Mouse (Mus musculus) forebrain, embryonic 16.5 days (tissue): ENCODE data around the gene Slc16a14. TPM values are rescaled to one million over a fixed set of nuclear protein-coding genes. Genes with fewer than 3 reads are reported as not detected.

ENCODE experiments used
- ATAC-seq: fragments of 200-750 bp; cut with Nextera tagmentation; 2 replicates; pipeline ENCODE4 v1.8.0; 2017; ENCODE audit warnings: mild to moderate bottlenecking, moderate library complexity
- H3K27ac ChIP-seq: fragments of 300-500 bp; sonication (generic); 2 replicates; pipeline ENCODE4 v1.5.1; 2014; ENCODE audit warnings: low read length, control low read depth
- H3K27me3 ChIP-seq: fragments of 300-500 bp; sonication (generic); replicated peaks from 2 replicates; pipeline ENCODE4 v1.6.1; 2014; ENCODE audit warnings: low read length; ENCODE audit not compliant: control insufficient read depth, insufficient read depth
- H3K36me3 ChIP-seq: fragments of 300-500 bp; sonication (generic); 2 replicates; pipeline ENCODE4 v1.6.1; 2014; ENCODE audit not compliant: control insufficient read depth, insufficient read depth
- H3K4me1 ChIP-seq: fragments of 300-500 bp; sonication (generic); replicated peaks from 2 replicates; pipeline ENCODE4 v1.6.1; 2014; ENCODE audit warnings: low read length; ENCODE audit not compliant: control insufficient read depth, insufficient read depth
- H3K4me2 ChIP-seq: fragments of 300-500 bp; sonication (generic); 2 replicates; pipeline ENCODE4 v1.6.1; 2014; ENCODE audit warnings: mild to moderate bottlenecking, low read length, control low read depth
- H3K4me3 ChIP-seq: fragments of 300-500 bp; sonication (generic); replicated peaks from 2 replicates; pipeline ENCODE4 v1.5.1; 2014; ENCODE audit warnings: mild to moderate bottlenecking, low read length, control low read depth
- H3K9ac ChIP-seq: fragments of 300-500 bp; sonication (generic); replicated peaks from 2 replicates; pipeline ENCODE4 v1.6.1; 2014; ENCODE audit warnings: low read depth, low read length, control low read depth
- H3K9me3 ChIP-seq: fragments of 300-500 bp; sonication (generic); 2 replicates; pipeline ENCODE4 v1.6.1; 2016; ENCODE audit warnings: low read length; ENCODE audit not compliant: control insufficient read depth
- whole genome bisulfite sequencing: fragments of 180-500 bp; shearing (Covaris S2); extraction: QIAGEN DNeasy Blood & Tissue Kit; methylation state at CpG from one replicate; pipeline ENCODE4 v1.1.7; 2014; 5-methylcytosine and 5-hydroxymethylcytosine counted together
- polyA plus RNA-seq: library from polyadenylated mRNA; unstranded; fragments of >200 nt; fragmentation: Nextera tagmentation; extraction: Ambion mirVana; gene quantifications from 2 replicates; pipeline ENCODE4 v1.2.1, GENCODE M21; 2015

Slc16a14 gene
- polyA plus RNA-seq, 1 experiment from 2014 or later = 10.7 TPM

- H3K4me1 ChIP-seq = no peaks in the 10 kb centered on the region
- no peaks in the 10 kb centered on the region for H3K27me3 ChIP-seq
- 82% methylated on average over 2 of the region's 2 CpGs for WGBS
- no peak overlapping the region for H3K9ac ChIP-seq
- no peaks in the 10 kb centered on the region for H3K36me3 ChIP-seq
- no peak for ATAC-seq
- no peak overlapping the region for H3K4me3 ChIP-seq
- no peak overlapping the region for H3K4me2 ChIP-seq
- no peak overlapping the region for H3K27ac ChIP-seq
- H3K9me3 ChIP-seq = no peaks in the 10 kb centered on the region
These were observed 70.3 kb downstream of the Slc16a14 start for GRCm38 (mm10) chr1:84864645-84865044.

- no peak overlapping the region for H3K27ac ChIP-seq
- H3K36me3 ChIP-seq = no peaks in the 10 kb centered on the region
- no peak overlapping the region for H3K4me2 ChIP-seq
- H3K27me3 ChIP-seq = no peaks in the 10 kb centered on the region
- no peak overlapping the region for H3K9ac ChIP-seq
- H3K4me3 ChIP-seq = no peak overlapping the region
- H3K9me3 ChIP-seq = no peaks in the 10 kb centered on the region
- H3K4me1 ChIP-seq = no peaks in the 10 kb centered on the region
- ATAC-seq = no peak
- 71% methylated on average over 1 of the region's 1 CpGs for WGBS
These were observed 73.7 kb downstream of the Slc16a14 start for GRCm38 (mm10) chr1:84861255-84861630.

GRCm38 (mm10) chr1:84860360-84861254, 74.3 kb downstream of the Slc16a14 start:
- Histone ChIP-seq H3K9me3 (no peaks in the 10 kb centered on the region), H3K4me3 (no peak overlapping the region), H3K27ac (no peak overlapping the region), H3K36me3 (no peaks in the 10 kb centered on the region), H3K4me1 (no peaks in the 10 kb centered on the region), H3K9ac (no peak overlapping the region), H3K4me2 (no peak overlapping the region), H3K27me3 (no peaks in the 10 kb centered on the region)
- 90% methylated on average over 10 of the region's 10 CpGs for WGBS
- no peak for ATAC-seq

GRCm38 (mm10) chr1:84859597-84859996, 75.3 kb downstream of the Slc16a14 start:
- no peaks in the 10 kb centered on the region for H3K27me3 ChIP-seq
- H3K4me1 ChIP-seq = no peaks in the 10 kb centered on the region
- H3K9me3 ChIP-seq = no peaks in the 10 kb centered on the region
- H3K36me3 ChIP-seq = no peaks in the 10 kb centered on the region
- no peak overlapping the region for H3K4me3 ChIP-seq
- WGBS = 89% methylated on average over 6 of the region's 6 CpGs
- H3K4me2 ChIP-seq = no peak overlapping the region
- no peak overlapping the region for H3K27ac ChIP-seq
- no peak for ATAC-seq
- H3K9ac ChIP-seq = no peak overlapping the region

Other genes starting within 250 kb of the Slc16a14 start
- 175 and 200 TPM in 2 replicates for gene Dner, start 238.9 kb downstream of the Slc16a14 start, polyA plus RNA-seq
- 3.7 and 3.9 TPM in 2 replicates for gene Fbxo36, start 95.3 kb downstream of the Slc16a14 start, polyA plus RNA-seq
- gene Trip12, start 94.6 kb downstream of the Slc16a14 start, polyA plus RNA-seq = 55.7 and 64.1 TPM in 2 replicates
- not detected in 2 replicates for gene Gm10553, start 165.0 kb upstream of the Slc16a14 start, polyA plus RNA-seq
- gene A530032D15Rik, start 174.7 kb upstream of the Slc16a14 start, polyA plus RNA-seq = not detected in 2 replicates